In genomic region chr13:26312246-26313010, GRCm38 (mm10) we compare ENCODE assay signal across 18 mouse cellular contexts.
DNase-seq lines count a peak whose midpoint lies in the region; ATAC-seq and TF ChIP-seq lines count a peak whose summit lies in the region.
"Had no signal": no experiment of that assay in that cellular context is flagged by ENCODE, and none has a peak within 500 bp of the region (broad histone marks: within the 10 kb centered on the region; RNA-seq: fewer than 3 reads in every experiment).

No protein-coding gene starts in this region.

- H3K36me3 ChIP-seq in kidney, postnatal 0 days (ENCODE audit: insufficient read depth, low read length) = no peaks in the 10 kb centered on the region
- no peaks in the 10 kb centered on the region for H3K36me3 ChIP-seq in midbrain, embryonic 13.5 days
- no peaks in the 10 kb centered on the region for H3K36me3 ChIP-seq in midbrain, postnatal 0 days (ENCODE audit: insufficient read depth, low read length)
- H3K36me3 ChIP-seq: limb, embryonic 10.5 days; neural tube, embryonic 12.5 days had no signal

- no peaks in the 10 kb centered on the region for H3K4me1 ChIP-seq in kidney, postnatal 0 days (replicated peaks; ENCODE audit: insufficient read depth, low read length)
- no peaks in the 10 kb centered on the region for H3K4me1 ChIP-seq in midbrain, embryonic 13.5 days (replicated peaks)
- H3K4me1 ChIP-seq in midbrain, postnatal 0 days (ENCODE audit: insufficient read depth, low read length) = no peaks in the 10 kb centered on the region
- H3K4me1 ChIP-seq: neural tube, embryonic 12.5 days had no signal

- peak; percentile 49; the same call in 1 of the 2 replicates for ATAC-seq in kidney, postnatal 0 days (replicated peaks; ENCODE audit: low FRiP score, low read depth)
- 0 out of 2 replicates have a peak, but pooled peaks have one; percentile 17 for ATAC-seq in midbrain, embryonic 13.5 days
- ATAC-seq in midbrain, postnatal 0 days (ENCODE audit: low FRiP score) = no peak; the same call in 1 of the 2 replicates
- no peak for ATAC-seq in erythroblast, adult 5-6 weeks (replicated peaks; ENCODE audit: low FRiP score, poor library complexity, severe bottlenecking)
- ATAC-seq: inflammation-experienced regulatory T-cells, adult 6 months had no signal

- no peak overlapping the region for H3K4me3 ChIP-seq in kidney, postnatal 0 days (replicated peaks; ENCODE audit: low read depth, low read length)
- no peak overlapping the region for H3K4me3 ChIP-seq in midbrain, embryonic 13.5 days (replicated peaks)
- H3K4me3 ChIP-seq in midbrain, postnatal 0 days (ENCODE audit: low read depth, low read length) = no peak overlapping the region
- H3K4me3 ChIP-seq: gastrocnemius, adult 2 months; limb, embryonic 10.5 days; neural tube, embryonic 12.5 days had no signal

- H3K9ac ChIP-seq in kidney, postnatal 0 days (ENCODE audit: low read depth, low read length) = no peak overlapping the region
- no peak overlapping the region for H3K9ac ChIP-seq in midbrain, embryonic 13.5 days (replicated peaks)
- no peak overlapping the region for H3K9ac ChIP-seq in midbrain, postnatal 0 days (replicated peaks; ENCODE audit: low read length, poor library complexity, severe bottlenecking)
- H3K9ac ChIP-seq: hindbrain, embryonic 14.5 days; neural tube, embryonic 12.5 days had no signal

- no peaks in the 10 kb centered on the region for H3K27me3 ChIP-seq in kidney, postnatal 0 days (ENCODE audit: insufficient read depth, low read length)
- H3K27me3 ChIP-seq in midbrain, embryonic 13.5 days = no peaks in the 10 kb centered on the region
- no peaks in the 10 kb centered on the region for H3K27me3 ChIP-seq in midbrain, postnatal 0 days (ENCODE audit: insufficient read depth, low read length)
- H3K27me3 ChIP-seq: neural tube, embryonic 12.5 days had no signal

- 61% methylated on average over 7 of the region's 7 CpGs for WGBS in kidney, postnatal 0 days
- 52% methylated on average over 7 of the region's 7 CpGs for WGBS in midbrain, embryonic 13.5 days
- WGBS in midbrain, postnatal 0 days = 53% methylated on average over 7 of the region's 7 CpGs

- DNase-seq in kidney, postnatal 0 days (ENCODE audit: low spot score) = no peak
- no peak for DNase-seq in kidney, postnatal 36 days
- DNase-seq in midbrain, postnatal 0 days (ENCODE audit: low spot score) = no peak
- DNase-seq in ZHBTc4 (ENCODE audit: low read depth, low spot score) (peak; percentile 58), liver (no peak)
- DNase-seq: adrenal gland, adult 2 months; cerebellum, adult 11 months; cerebellum, adult 9-11 months; gastrocnemius, adult 2 months; kidney, adult 18-20 months; lung, postnatal 4 days; thymus, postnatal 25 days had no signal

- no peak for TF ChIP-seq CTCF in kidney, postnatal 0 days (IDR thresholded peaks at IDR 0.05; ENCODE audit: low read depth)
- no peak for TF ChIP-seq CTCF in midbrain, postnatal 0 days (IDR thresholded peaks at IDR 0.05)

- H3K9me3 ChIP-seq in kidney, postnatal 0 days (replicated peaks; ENCODE audit: low read length) = no peaks in the 10 kb centered on the region
- H3K9me3 ChIP-seq in midbrain, embryonic 13.5 days = no peaks in the 10 kb centered on the region
- no peaks in the 10 kb centered on the region for H3K9me3 ChIP-seq in midbrain, postnatal 0 days (ENCODE audit: low read length)
- H3K9me3 ChIP-seq: limb, embryonic 10.5 days; neural tube, embryonic 12.5 days had no signal

- no peak overlapping the region for H3K27ac ChIP-seq in kidney, postnatal 0 days
- H3K27ac ChIP-seq in midbrain, embryonic 13.5 days = no peak overlapping the region
- no peak overlapping the region for H3K27ac ChIP-seq in midbrain, postnatal 0 days (ENCODE audit: low read depth, low read length)
- H3K27ac ChIP-seq: gastrocnemius, adult 2 months; hindbrain, embryonic 14.5 days; limb, embryonic 10.5 days; neural tube, embryonic 12.5 days had no signal

- no peak overlapping the region for H3K4me2 ChIP-seq in kidney, postnatal 0 days (ENCODE audit: low read length)
- H3K4me2 ChIP-seq in midbrain, embryonic 13.5 days (replicated peaks) = no peak overlapping the region
- H3K4me2 ChIP-seq in midbrain, postnatal 0 days (ENCODE audit: low read depth, low read length, poor library complexity, severe bottlenecking) = no peak overlapping the region
- H3K4me2 ChIP-seq: hindbrain, embryonic 14.5 days; neural tube, embryonic 12.5 days had no signal

Comparison
In these comparisons a context has a peak if more than half of its experiments do, and no peak if none do; other contexts are left out.
1. ATAC-seq: peak in kidney, postnatal 0 days (single experiment) and midbrain, embryonic 13.5 days (single experiment); none in midbrain, postnatal 0 days (single experiment) and erythroblast, adult 5-6 weeks (single experiment).